Mouse (Mus musculus): ENCODE data around the gene Tbcd.

GRCm38 (mm10) chr11:121641501-121642145 is 189.9 kb downstream of the Tbcd start:
- TF ChIP-seq TCF12 (IDR thresholded peaks at IDR 0.05; ENCODE audit: low read depth, low read length) (no peak), POLR2A (IDR thresholded peaks at IDR 0.05; ENCODE audit: low read depth, low read length) (no peak), RCOR1 (conservative IDR thresholded peaks at IDR 0.05; ENCODE audit: low read depth, low read length) (no peak), NRF1 (IDR thresholded peaks at IDR 0.05; ENCODE audit: low read depth, low read length) (no peak), MEF2A (IDR thresholded peaks at IDR 0.05; ENCODE audit: borderline replicate concordance, low read depth, low read length) (no peak), CTCF (conservative IDR thresholded peaks at IDR 0.05 in 1 of 2, IDR thresholded peaks at IDR 0.05 in 1 of 2; ENCODE audit: low read depth in 2 of 2, low read length in 2 of 2) (no peak), GABPA (IDR thresholded peaks at IDR 0.05; ENCODE audit: insufficient replicate concordance, low read depth, low read length) (no peak), ZNF384 (IDR thresholded peaks at IDR 0.05; ENCODE audit: low read depth, low read length) (no peak), E2F4 (IDR thresholded peaks at IDR 0.05; ENCODE audit: insufficient replicate concordance, low read depth, low read length) (no peak), USF2 (conservative IDR thresholded peaks at IDR 0.05; ENCODE audit: low read depth, low read length) (no peak), CHD2 (IDR thresholded peaks at IDR 0.05; ENCODE audit: low read length) (no peak), ZMIZ1 (IDR thresholded peaks at IDR 0.05; ENCODE audit: low read depth, low read length) (no peak), EP300 (IDR thresholded peaks at IDR 0.05; ENCODE audit: low read length) (no peak)

Data from CH12.LX (cell line).